In the genomic region with DNA sequence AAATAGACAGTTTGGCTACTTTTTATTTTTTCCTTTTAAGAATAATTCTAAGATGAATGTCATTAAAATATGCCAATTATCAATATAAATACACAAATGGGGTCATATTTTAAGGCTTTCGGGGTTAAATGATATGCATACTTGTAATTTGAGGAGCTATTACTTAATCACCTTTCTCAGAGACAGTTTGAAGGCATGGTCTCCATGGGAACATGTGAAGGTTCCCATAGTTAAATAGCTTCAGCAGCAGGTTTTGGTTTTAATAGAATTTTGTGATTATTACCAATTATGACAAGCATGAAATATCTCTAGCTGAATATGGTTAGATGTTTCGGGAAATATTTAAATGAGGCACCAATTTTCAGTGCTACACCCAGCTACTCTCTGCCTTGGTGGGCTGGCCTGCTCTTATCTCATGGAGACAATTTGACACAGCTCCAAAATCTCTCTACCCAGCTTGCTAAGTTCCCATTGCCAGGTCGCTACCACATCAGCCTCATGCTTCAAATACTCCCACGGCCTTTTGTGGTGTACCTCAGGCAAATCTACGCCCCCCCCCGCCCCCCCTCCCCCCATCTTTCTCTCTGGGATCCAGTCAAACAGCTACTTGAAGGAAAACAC, we compare ENCODE assay signal across 18 mouse cellular contexts.
DNase-seq lines count a peak whose midpoint lies in the region; ATAC-seq lines count a peak whose summit lies in the region.
"Had no signal": no experiment of that assay in that cellular context is flagged by ENCODE, and none has a peak within 500 bp of the region (broad histone marks: within the 10 kb centered on the region; RNA-seq: fewer than 3 reads in every experiment).

No protein-coding gene starts in this region.

- H3K4me3 ChIP-seq in embryonic facial prominence, embryonic 13.5 days: no peak overlapping the region
- H3K4me3 ChIP-seq in embryonic facial prominence, embryonic 10.5 days: no peak overlapping the region
- H3K4me3 ChIP-seq in hindbrain, embryonic 15.5 days: no peak overlapping the region
- H3K4me3 ChIP-seq in hindbrain, embryonic 10.5 days: no peak overlapping the region
- H3K4me3 ChIP-seq in midbrain, embryonic 15.5 days: no peak overlapping the region
- H3K4me3 ChIP-seq in midbrain, embryonic 10.5 days: no peak overlapping the region
- H3K4me3 ChIP-seq: embryonic facial prominence, embryonic 12.5 days; heart, embryonic 13.5 days; layer of hippocampus, adult 2 months; limb, embryonic 13.5 days had no signal

- ATAC-seq in embryonic facial prominence, embryonic 13.5 days (ENCODE audit: insufficient number of reproducible peaks, insufficient read depth, low FRiP score, low TSS enrichment, low read depth): peak; percentile 37; the same call in 1 of the 2 replicates
- no peak for ATAC-seq in hindbrain, embryonic 15.5 days (ENCODE audit: low FRiP score, low read depth)
- peak; percentile 78 for ATAC-seq in midbrain, embryonic 15.5 days (replicated peaks)
- ATAC-seq: CD4-positive, CD25-positive, alpha-beta regulatory T cell, adult 4 months had no signal

- H3K27ac ChIP-seq in embryonic facial prominence, embryonic 13.5 days: no peak overlapping the region; the same call in 1 of the 2 replicates
- H3K27ac ChIP-seq in embryonic facial prominence, embryonic 10.5 days (replicated peaks): no peak overlapping the region
- H3K27ac ChIP-seq in hindbrain, embryonic 15.5 days (replicated peaks): no peak overlapping the region
- H3K27ac ChIP-seq in hindbrain, embryonic 10.5 days: no peak overlapping the region
- H3K27ac ChIP-seq in midbrain, embryonic 15.5 days: no peak overlapping the region
- H3K27ac ChIP-seq in midbrain, embryonic 10.5 days (replicated peaks): no peak overlapping the region
- H3K27ac ChIP-seq: embryonic facial prominence, embryonic 12.5 days; heart, embryonic 13.5 days; layer of hippocampus, adult 2 months; limb, embryonic 13.5 days had no signal

- H3K27me3 ChIP-seq in embryonic facial prominence, embryonic 13.5 days: no peaks in the 10 kb centered on the region
- H3K27me3 ChIP-seq in embryonic facial prominence, embryonic 10.5 days (replicated peaks; ENCODE audit: low read depth, poor library complexity, severe bottlenecking): no peaks in the 10 kb centered on the region
- H3K27me3 ChIP-seq in hindbrain, embryonic 15.5 days: no peaks in the 10 kb centered on the region
- no peaks in the 10 kb centered on the region for H3K27me3 ChIP-seq in hindbrain, embryonic 10.5 days (ENCODE audit: insufficient read depth, poor library complexity, severe bottlenecking)
- H3K27me3 ChIP-seq in midbrain, embryonic 15.5 days (replicated peaks): no peaks in the 10 kb centered on the region
- H3K27me3 ChIP-seq in midbrain, embryonic 10.5 days (ENCODE audit: low read depth, poor library complexity, severe bottlenecking): no peaks in the 10 kb centered on the region
- H3K27me3 ChIP-seq: embryonic facial prominence, embryonic 12.5 days; heart, embryonic 13.5 days; limb, embryonic 13.5 days had no signal

- 27% methylated on average over 6 of the region's 6 CpGs for WGBS in embryonic facial prominence, embryonic 13.5 days
- WGBS in embryonic facial prominence, embryonic 10.5 days: 55% methylated on average over 6 of the region's 6 CpGs
- WGBS in hindbrain, embryonic 15.5 days: 41% methylated on average over 6 of the region's 6 CpGs
- 57% methylated on average over 5 of the region's 6 CpGs for WGBS in hindbrain, embryonic 10.5 days
- WGBS in midbrain, embryonic 15.5 days: 40% methylated on average over 6 of the region's 6 CpGs
- WGBS in midbrain, embryonic 10.5 days: 55% methylated on average over 6 of the region's 6 CpGs

- H3K9ac ChIP-seq in embryonic facial prominence, embryonic 13.5 days: no peak overlapping the region
- no peak overlapping the region for H3K9ac ChIP-seq in hindbrain, embryonic 15.5 days
- H3K9ac ChIP-seq in midbrain, embryonic 15.5 days: no peak overlapping the region
- H3K9ac ChIP-seq: embryonic facial prominence, embryonic 12.5 days; heart, embryonic 13.5 days; limb, embryonic 13.5 days had no signal

- 0 out of 2 replicates have a peak overlapping the region, but pooled peaks have one; percentile 20 for H3K4me2 ChIP-seq in embryonic facial prominence, embryonic 13.5 days
- peak overlapping the region; percentile 36; the same call in 1 of the 2 replicates for H3K4me2 ChIP-seq in hindbrain, embryonic 15.5 days
- 0 out of 2 replicates have a peak overlapping the region, but pooled peaks have one; percentile 20 for H3K4me2 ChIP-seq in midbrain, embryonic 15.5 days
- H3K4me2 ChIP-seq: embryonic facial prominence, embryonic 12.5 days; limb, embryonic 13.5 days had no signal

- no peak for DNase-seq in embryonic facial prominence, embryonic 10.5 days (ENCODE audit: low spot score)
- DNase-seq in hindbrain, embryonic 10.5 days (ENCODE audit: low spot score): no peak
- DNase-seq in midbrain, embryonic 10.5 days (ENCODE audit: low spot score): no peak
- no peak for DNase-seq in urinary bladder, postnatal 10 days (ENCODE audit: low spot score)
- DNase-seq: cerebellum, adult 9-10 months; kidney, adult 8-10 months; kidney, postnatal 14 days; layer of hippocampus, postnatal 36 days; lung, postnatal 14 days; right cerebral cortex, postnatal 4 days had no signal

- H3K36me3 ChIP-seq in embryonic facial prominence, embryonic 13.5 days: no peaks in the 10 kb centered on the region
- no peaks in the 10 kb centered on the region for H3K36me3 ChIP-seq in embryonic facial prominence, embryonic 10.5 days (replicated peaks)
- H3K36me3 ChIP-seq in hindbrain, embryonic 15.5 days: no peaks in the 10 kb centered on the region
- H3K36me3 ChIP-seq in hindbrain, embryonic 10.5 days: no peaks in the 10 kb centered on the region
- H3K36me3 ChIP-seq in midbrain, embryonic 15.5 days (replicated peaks): no peaks in the 10 kb centered on the region
- no peaks in the 10 kb centered on the region for H3K36me3 ChIP-seq in midbrain, embryonic 10.5 days
- H3K36me3 ChIP-seq: embryonic facial prominence, embryonic 12.5 days; heart, embryonic 13.5 days; limb, embryonic 13.5 days had no signal

- peaks cover 10% of the 10 kb centered on the region for H3K4me1 ChIP-seq in embryonic facial prominence, embryonic 13.5 days
- H3K4me1 ChIP-seq in embryonic facial prominence, embryonic 10.5 days: 0 out of 2 replicates have a peak, but pooled peaks cover 6% of the 10 kb centered on the region
- no peaks in the 10 kb centered on the region for H3K4me1 ChIP-seq in hindbrain, embryonic 15.5 days (replicated peaks)
- peaks cover 7% of the 10 kb centered on the region for H3K4me1 ChIP-seq in hindbrain, embryonic 10.5 days (replicated peaks)
- H3K4me1 ChIP-seq in midbrain, embryonic 15.5 days: no peaks in the 10 kb centered on the region; the same call in 1 of the 2 replicates
- peaks cover 6% of the 10 kb centered on the region; the same call in 1 of the 2 replicates for H3K4me1 ChIP-seq in midbrain, embryonic 10.5 days
- H3K4me1 ChIP-seq: heart, embryonic 13.5 days; limb, embryonic 13.5 days had no signal

- no peaks in the 10 kb centered on the region for H3K9me3 ChIP-seq in embryonic facial prominence, embryonic 13.5 days
- no peaks in the 10 kb centered on the region for H3K9me3 ChIP-seq in embryonic facial prominence, embryonic 10.5 days
- no peaks in the 10 kb centered on the region for H3K9me3 ChIP-seq in hindbrain, embryonic 15.5 days
- H3K9me3 ChIP-seq in hindbrain, embryonic 10.5 days: no peaks in the 10 kb centered on the region
- no peaks in the 10 kb centered on the region for H3K9me3 ChIP-seq in midbrain, embryonic 15.5 days
- H3K9me3 ChIP-seq in midbrain, embryonic 10.5 days (replicated peaks): no peaks in the 10 kb centered on the region
- H3K9me3 ChIP-seq: embryonic facial prominence, embryonic 12.5 days; heart, embryonic 13.5 days; limb, embryonic 13.5 days had no signal
